Mouse (Mus musculus): ENCODE data around the gene Primpol.
"Not testable (repeated sequence)": the region's sequence is repeated elsewhere in the genome, so short reads cannot be mapped to it uniquely, and the experiment has no call there.

Gene Primpol

GRCm38 (mm10) chr8:46603587-46603986 is 13.4 kb downstream of the Primpol start:
- in situ Hi-C loops (cut with MboI, MseI), result no loop called here

GRCm38 (mm10) chr8:46600959-46601707 is 15.9 kb downstream of the Primpol start:
- in situ Hi-C loops (cut with MboI, MseI), result no loop called here

GRCm38 (mm10) chr8:46599314-46599904 is 17.6 kb downstream of the Primpol start:
- in situ Hi-C loops (cut with MboI, MseI), result no loop called here

- in situ Hi-C loops (cut with MboI, MseI), result no loop called here
Measured at GRCm38 (mm10) chr8:46598753-46599152, 18.3 kb downstream of the Primpol start.

GRCm38 (mm10) chr8:46598114-46598513 is 18.9 kb downstream of the Primpol start:
- in situ Hi-C loops (cut with MboI, MseI), result no loop called here

- in situ Hi-C loops (cut with MboI, MseI), result no loop called here
Measured at GRCm38 (mm10) chr8:46597411-46597810, 19.6 kb downstream of the Primpol start.

GRCm38 (mm10) chr8:46596530-46596929 is 20.5 kb downstream of the Primpol start:
- in situ Hi-C loops (cut with MboI, MseI), result no loop called here

- in situ Hi-C loops (cut with MboI, MseI), result no loop called here
Measured at GRCm38 (mm10) chr8:46595593-46595992, 21.4 kb downstream of the Primpol start.

- in situ Hi-C loops (cut with MboI, MseI), result no loop called here
Measured at GRCm38 (mm10) chr8:46593772-46594171, 23.2 kb downstream of the Primpol start.

- in situ Hi-C loops (cut with MboI, MseI), result no loop called here
Measured at GRCm38 (mm10) chr8:46593067-46593466, 23.9 kb downstream of the Primpol start.

GRCm38 (mm10) chr8:46588663-46589062 is 28.3 kb downstream of the Primpol start:
- in situ Hi-C loops (cut with MboI, MseI), result no loop called here

GRCm38 (mm10) chr8:46587911-46588310 is 29.1 kb downstream of the Primpol start:
- in situ Hi-C loops (cut with MboI, MseI), result no loop called here

- in situ Hi-C loops (cut with MboI, MseI), result no loop called here
Measured at GRCm38 (mm10) chr8:46585576-46585975, 31.4 kb downstream of the Primpol start.

- in situ Hi-C loops (cut with MboI, MseI), result not testable (repeated sequence)
Measured at GRCm38 (mm10) chr8:46584328-46584727, 32.7 kb downstream of the Primpol start.

GRCm38 (mm10) chr8:46578794-46579193 is 38.2 kb downstream of the Primpol start:
- in situ Hi-C loops (cut with MboI, MseI), result no loop called here

GRCm38 (mm10) chr8:46573964-46574363 is 43.0 kb downstream of the Primpol start:
- in situ Hi-C loops (cut with MboI, MseI), result no loop called here

GRCm38 (mm10) chr8:46573446-46573845 is 43.6 kb downstream of the Primpol start:
- in situ Hi-C loops (cut with MboI, MseI), result no loop called here

- in situ Hi-C loops (cut with MboI, MseI), result no loop called here
Measured at GRCm38 (mm10) chr8:46570673-46571072, 46.3 kb downstream of the Primpol start.

GRCm38 (mm10) chr8:46569659-46570441 is 47.2 kb downstream of the Primpol start:
- in situ Hi-C loops (cut with MboI, MseI), result no loop called here

- in situ Hi-C loops (cut with MboI, MseI), result no loop called here
Measured at GRCm38 (mm10) chr8:46568942-46569341, 48.1 kb downstream of the Primpol start.

- in situ Hi-C loops (cut with MboI, MseI), result no loop called here
Measured at GRCm38 (mm10) chr8:46567946-46568345, 49.1 kb downstream of the Primpol start.

- in situ Hi-C loops (cut with MboI, MseI), result no loop called here
Measured at GRCm38 (mm10) chr8:46566914-46567529, 50.0 kb downstream of the Primpol start.
